Mouse (Mus musculus): ENCODE results near the gene Nt5e. TPM values are rescaled to one million over a fixed set of nuclear protein-coding genes. Genes with fewer than 3 reads are reported as not detected.

Nt5e gene
- total RNA-seq, 2 experiments from 2014 or later: 9.3 to 10.1 TPM

DNA sequence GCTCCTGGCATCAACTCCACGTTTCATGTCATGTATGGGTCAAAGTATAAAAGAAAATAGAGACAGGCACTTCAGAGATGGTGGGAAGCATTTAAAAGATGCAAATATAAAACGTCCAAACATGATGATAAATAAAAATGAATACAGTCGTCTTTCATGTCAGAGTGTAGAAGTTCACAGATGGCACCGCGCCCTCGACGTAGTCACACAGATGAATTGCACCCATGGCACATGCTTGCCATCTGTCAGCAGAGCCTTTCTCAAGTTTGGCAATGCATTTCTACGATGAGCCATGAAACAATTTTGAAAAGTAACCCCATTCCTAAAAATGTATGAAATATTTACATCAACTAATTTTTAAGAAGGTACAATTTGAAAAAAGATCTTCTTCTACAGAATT, 67.9 kb downstream of the Nt5e start:
- DNase-seq: no peak

DNA sequence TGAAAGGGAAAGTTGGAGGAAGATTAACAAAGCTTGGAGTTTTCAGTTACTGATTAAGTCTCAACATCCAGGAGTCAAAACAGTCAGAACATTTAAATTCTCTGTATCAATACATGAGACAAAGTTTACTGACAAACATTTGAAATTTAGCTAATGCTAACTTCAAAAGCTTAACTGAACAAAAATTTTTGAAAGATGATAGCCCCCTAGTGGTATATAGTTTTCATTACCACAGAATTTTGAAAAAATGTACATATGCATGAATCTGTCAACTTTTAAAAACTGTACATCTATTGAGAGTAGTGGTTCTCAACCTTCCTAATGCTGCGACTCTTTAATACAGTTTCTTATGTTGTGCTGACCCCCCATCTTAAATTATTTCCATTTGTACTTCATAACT, 71.5 kb downstream of the Nt5e start:
- DNase-seq: no peak

DNA sequence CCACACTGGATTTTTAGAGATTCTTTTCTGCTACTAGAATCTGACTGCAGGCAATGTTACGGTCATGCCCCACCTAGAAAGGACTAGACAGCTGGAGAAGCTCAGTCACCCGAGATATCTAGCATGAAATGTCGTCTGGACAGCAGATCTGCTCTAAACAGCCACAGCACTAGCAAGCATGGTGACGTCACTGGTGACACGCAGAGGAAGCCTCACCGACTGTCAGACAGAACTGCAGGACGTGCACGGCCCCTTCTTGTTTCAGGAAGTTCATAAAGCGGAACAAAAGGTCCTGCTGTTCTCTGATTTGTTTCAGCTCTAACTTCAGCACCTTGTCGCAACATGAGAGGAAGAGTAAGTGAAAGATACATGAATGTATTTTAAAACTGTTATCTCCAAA, 77.1 kb downstream of the Nt5e start:
- peak; percentile 43 for DNase-seq

DNA sequence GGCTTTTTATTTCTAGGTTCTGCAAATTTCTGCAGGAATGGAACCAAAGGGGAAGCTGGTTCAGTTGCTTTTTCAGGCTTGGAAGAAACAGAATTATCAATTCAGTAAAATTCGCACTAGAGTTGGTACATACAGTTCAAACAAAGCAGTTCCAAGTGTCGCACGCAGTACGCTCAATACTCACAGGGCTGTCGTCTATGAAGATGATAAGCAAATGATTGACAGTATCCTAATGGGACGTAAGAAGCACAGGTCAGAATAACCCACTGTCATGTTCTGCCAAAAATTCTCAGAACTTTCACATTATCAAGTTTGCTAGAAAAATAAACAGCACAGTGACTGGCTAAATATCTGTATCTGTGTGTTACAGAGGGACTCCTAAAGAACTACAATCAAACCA, 77.5 kb downstream of the Nt5e start:
- no peak for DNase-seq

DNA sequence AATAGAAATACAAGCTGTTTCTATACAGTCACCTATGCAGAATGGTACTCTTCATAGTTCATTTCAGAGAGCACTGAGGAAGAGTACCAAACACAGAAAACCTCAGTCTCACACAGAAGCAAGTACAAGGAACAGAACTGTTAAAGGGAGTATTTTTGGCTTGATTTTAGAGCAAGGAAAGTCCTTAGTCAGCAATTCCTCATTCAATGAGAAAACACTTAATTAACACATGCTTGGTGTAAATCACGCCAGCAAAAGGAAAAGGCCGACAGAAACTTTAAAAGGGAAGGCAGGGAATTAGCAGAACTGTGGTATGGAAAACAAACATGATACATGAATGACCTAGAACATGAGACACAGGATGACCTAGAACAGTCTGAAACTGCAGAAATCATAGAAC, 83.0 kb downstream of the Nt5e start:
- no peak for DNase-seq

DNA sequence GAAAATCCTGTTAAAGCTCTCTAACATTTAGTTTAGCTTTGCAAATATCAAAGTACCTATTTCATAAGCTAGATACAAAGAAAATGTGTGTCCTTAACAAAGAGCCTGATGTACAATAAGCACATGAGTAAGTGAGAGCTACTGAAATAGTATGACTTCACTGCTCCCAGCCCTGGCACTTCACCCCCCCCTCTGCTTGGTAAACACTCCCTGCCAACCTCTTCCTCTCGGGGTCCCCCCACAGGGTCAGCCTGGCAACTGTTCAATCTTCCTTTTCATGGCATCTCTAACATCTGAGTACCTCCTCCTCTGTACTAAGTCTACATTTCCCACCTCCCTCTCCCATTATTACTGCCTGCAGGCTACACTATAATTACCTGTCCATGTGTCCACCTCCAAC, 89.8 kb downstream of the Nt5e start:
- DNase-seq: no peak

Other genes with a start within 250 kb of the Nt5e start
- 10 to 100 TPM; 27.2 to 29.0 TPM for gene Snx14, start 111.8 kb downstream of the Nt5e start, total RNA-seq (2021)
- gene Gm20537, start 129.4 kb downstream of the Nt5e start, total RNA-seq (2021): 1 to 10 TPM in 1 of 2 experiments, under 1 TPM in 1; 0.90 to 1.3 TPM
- gene Syncrip, start 155.4 kb downstream of the Nt5e start, total RNA-seq (2021): 100 to 1,000 TPM in 1 of 2 experiments, 10 to 100 TPM in 1; 96.9 to 107 TPM
- gene Zfp949, start 220.8 kb downstream of the Nt5e start, total RNA-seq (2021): 1 to 10 TPM; 4.8 to 5.8 TPM